Mouse (Mus musculus) E14TG2a.4 (cell line): ENCODE results near the gene Scaf11.

Experiments
- CTCF ChIP-seq: conservative IDR thresholded peaks from 2 replicates; pipeline ENCODE4 v1.5.1; 2014; ENCODE audit warnings: low read length
- NANOG ChIP-seq: IDR thresholded peaks from 2 replicates; pipeline ENCODE4 v1.6.1; 2014; ENCODE audit warnings: borderline replicate concordance, low read length, mixed read lengths

DNA sequence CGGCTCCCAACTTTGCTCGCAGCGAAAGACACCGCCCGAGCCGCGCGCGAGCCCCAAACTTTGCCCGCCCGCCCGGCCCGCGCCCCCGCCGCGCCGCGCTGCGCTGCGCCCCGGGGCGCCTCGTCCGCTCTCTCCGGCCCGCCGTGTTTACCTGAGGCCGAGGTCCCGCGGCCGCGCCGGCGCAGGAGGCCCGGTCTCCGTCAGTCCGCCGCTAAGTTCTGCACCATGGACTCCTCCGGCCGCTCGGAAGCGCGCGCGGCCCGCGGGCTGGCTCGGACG, 253 bp downstream of the Scaf11 start:
- TF ChIP-seq CTCF, result no peak
- TF ChIP-seq NANOG, result no peak
